Mouse (Mus musculus): ENCODE data around the gene Rnf39. TPM values are rescaled to one million over a fixed set of nuclear protein-coding genes. Genes with fewer than 3 reads are reported as not detected.

Rnf39 gene
- polyA plus RNA-seq, 1 experiment from 2014 or later = 0.53 TPM

DNA sequence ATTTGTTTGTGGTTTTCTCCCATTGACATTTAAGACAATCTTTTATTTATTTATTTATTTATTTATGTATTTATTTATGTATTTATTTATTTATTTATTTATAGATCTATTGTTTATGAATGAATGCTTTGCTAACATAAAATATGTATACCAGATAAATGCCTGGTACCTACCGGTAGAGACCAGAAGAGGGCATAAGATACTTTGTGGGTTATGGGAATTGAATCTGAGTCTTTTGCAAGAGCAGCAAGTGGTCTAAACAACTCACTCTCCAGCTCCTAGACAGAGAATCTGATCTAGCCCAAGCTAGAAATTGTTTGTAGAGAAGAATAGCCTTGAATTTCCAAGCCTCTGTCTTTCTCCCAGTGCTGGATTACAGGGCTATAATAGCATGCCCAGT is 42.0 kb upstream of the Rnf39 start:
- DNase-seq (peak; percentile 28), ATAC-seq (ENCODE audit: insufficient read depth) (no peak)
- H3K27ac ChIP-seq (ENCODE audit: low read depth) = no peak overlapping the region

DNA sequence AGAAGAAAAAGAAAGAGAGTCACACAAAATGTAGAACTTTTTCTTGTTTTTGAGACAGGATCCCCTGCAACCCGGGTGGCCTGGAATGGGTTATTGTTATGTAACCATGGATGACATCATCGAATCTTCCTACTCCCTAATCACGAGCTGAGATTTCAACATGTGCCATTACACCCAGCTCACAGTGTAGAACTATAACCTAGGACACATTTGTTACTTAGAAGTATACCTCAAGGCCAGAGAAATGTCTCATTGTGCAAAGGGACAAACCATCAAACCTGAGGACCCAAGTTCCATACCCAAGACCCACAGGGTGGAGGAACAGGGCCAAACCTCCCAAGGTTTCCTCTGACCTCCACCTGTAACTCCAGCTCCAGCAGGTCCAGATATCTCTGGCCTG is 39.1 kb upstream of the Rnf39 start:
- no peak for TF ChIP-seq CTCF (IDR thresholded peaks at IDR 0.05; ENCODE audit: low read depth)
- Histone ChIP-seq H3K4me1 (ENCODE audit: insufficient read depth) (no peaks in the 10 kb centered on the region), H3K36me3 (ENCODE audit: insufficient read depth) (no peaks in the 10 kb centered on the region), H3K9ac (no peak overlapping the region), H3K4me3 (ENCODE audit: low read depth, low read length) (no peak overlapping the region), H3K4me2 (no peak overlapping the region), H3K27ac (ENCODE audit: low read depth) (no peak overlapping the region), H3K9me3 (ENCODE audit: low read depth, low read length) (no peaks in the 10 kb centered on the region), H3K27me3 (ENCODE audit: insufficient read depth, low read length) (no peaks in the 10 kb centered on the region)
- DNase-seq (no peak), ATAC-seq (ENCODE audit: insufficient read depth) (no peak)
- 59% methylated on average over 3 of the region's 3 CpGs for WGBS

More for the DNA sequence above, 42.0 kb upstream of the Rnf39 start:
- H3K4me3 ChIP-seq (ENCODE audit: low read depth, low read length) = no peak overlapping the region
- 0 out of 2 replicates have a peak, but pooled peaks have one; percentile 15 for TF ChIP-seq CTCF (IDR thresholded peaks at IDR 0.05; ENCODE audit: low read depth)
- H3K36me3 ChIP-seq (ENCODE audit: insufficient read depth) = no peaks in the 10 kb centered on the region
- 27% methylated on average over 1 of the region's 1 CpGs for WGBS
- H3K4me2 ChIP-seq = no peak overlapping the region
- H3K9me3 ChIP-seq (ENCODE audit: low read depth, low read length) = no peaks in the 10 kb centered on the region
- no peaks in the 10 kb centered on the region for H3K27me3 ChIP-seq (ENCODE audit: insufficient read depth, low read length)
- H3K9ac ChIP-seq = no peak overlapping the region
- no peaks in the 10 kb centered on the region for H3K4me1 ChIP-seq (ENCODE audit: insufficient read depth)

DNA sequence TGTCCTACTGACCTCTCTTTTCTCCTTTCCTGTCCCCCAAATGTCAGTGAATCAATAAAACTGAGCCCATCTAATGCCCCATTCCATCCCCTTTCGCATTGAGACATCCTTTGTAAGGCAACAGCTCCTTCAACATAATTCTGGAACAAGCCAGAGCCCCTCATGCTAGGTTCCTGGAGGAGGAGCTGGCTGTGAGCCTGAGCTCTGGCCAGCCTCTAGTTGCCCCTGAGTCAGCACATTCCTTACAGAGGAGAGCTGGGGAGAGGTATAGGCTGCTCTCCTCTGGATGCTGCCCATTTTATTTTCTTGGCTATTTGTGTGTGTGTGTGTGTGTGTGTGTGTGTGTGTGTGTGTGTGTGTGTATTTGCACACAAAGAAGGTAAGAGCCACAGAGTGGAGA is 34.5 kb upstream of the Rnf39 start:
- 56% methylated on average over 1 of the region's 1 CpGs for WGBS
- H3K9me3 ChIP-seq (ENCODE audit: low read depth, low read length) = no peaks in the 10 kb centered on the region
- H3K4me3 ChIP-seq (ENCODE audit: low read depth, low read length) = no peak overlapping the region
- H3K27ac ChIP-seq (ENCODE audit: low read depth) = no peak overlapping the region
- ATAC-seq (ENCODE audit: insufficient read depth) (peak; percentile 82), DNase-seq (peak; percentile 39)
- H3K4me1 ChIP-seq (ENCODE audit: insufficient read depth) = no peaks in the 10 kb centered on the region
- H3K36me3 ChIP-seq (ENCODE audit: insufficient read depth) = no peaks in the 10 kb centered on the region
- TF ChIP-seq CTCF (IDR thresholded peaks at IDR 0.05; ENCODE audit: low read depth) = no peak
- no peaks in the 10 kb centered on the region for H3K27me3 ChIP-seq (ENCODE audit: insufficient read depth, low read length)
- H3K4me2 ChIP-seq = no peak overlapping the region
- H3K9ac ChIP-seq = no peak overlapping the region

DNA sequence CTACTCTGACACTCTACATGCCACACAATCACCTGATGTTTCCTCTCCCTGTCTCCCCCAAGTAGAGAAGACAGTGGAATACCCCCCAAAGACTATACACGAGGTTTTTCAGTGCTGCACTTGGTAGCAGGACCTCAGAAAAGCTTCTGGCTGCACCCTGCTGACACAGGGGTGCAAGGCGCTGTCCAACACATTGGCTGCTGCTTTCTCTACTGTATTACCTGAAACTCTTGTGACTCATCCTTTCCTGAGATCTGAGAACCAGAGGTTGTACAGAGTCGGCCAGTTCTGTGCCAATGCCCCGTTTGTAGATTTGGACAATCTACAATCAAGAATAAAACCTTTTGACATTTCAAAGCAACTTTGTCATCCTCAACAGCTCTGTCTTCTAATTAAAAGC is 32.9 kb upstream of the Rnf39 start:
- H3K36me3 ChIP-seq (ENCODE audit: insufficient read depth) = no peaks in the 10 kb centered on the region
- 43% methylated on average over 4 of the region's 4 CpGs for whole genome bisulfite sequencing
- ATAC-seq (ENCODE audit: insufficient read depth) (no peak), DNase-seq (no peak)
- no peaks in the 10 kb centered on the region for H3K9me3 ChIP-seq (ENCODE audit: low read depth, low read length)
- no peak overlapping the region for H3K4me2 ChIP-seq
- no peaks in the 10 kb centered on the region for H3K27me3 ChIP-seq (ENCODE audit: insufficient read depth, low read length)
- no peak overlapping the region for H3K27ac ChIP-seq (ENCODE audit: low read depth)
- H3K4me3 ChIP-seq (ENCODE audit: low read depth, low read length) = no peak overlapping the region
- H3K9ac ChIP-seq = no peak overlapping the region
- no peaks in the 10 kb centered on the region for H3K4me1 ChIP-seq (ENCODE audit: insufficient read depth)
- no peak for TF ChIP-seq CTCF (IDR thresholded peaks at IDR 0.05; ENCODE audit: low read depth)

DNA sequence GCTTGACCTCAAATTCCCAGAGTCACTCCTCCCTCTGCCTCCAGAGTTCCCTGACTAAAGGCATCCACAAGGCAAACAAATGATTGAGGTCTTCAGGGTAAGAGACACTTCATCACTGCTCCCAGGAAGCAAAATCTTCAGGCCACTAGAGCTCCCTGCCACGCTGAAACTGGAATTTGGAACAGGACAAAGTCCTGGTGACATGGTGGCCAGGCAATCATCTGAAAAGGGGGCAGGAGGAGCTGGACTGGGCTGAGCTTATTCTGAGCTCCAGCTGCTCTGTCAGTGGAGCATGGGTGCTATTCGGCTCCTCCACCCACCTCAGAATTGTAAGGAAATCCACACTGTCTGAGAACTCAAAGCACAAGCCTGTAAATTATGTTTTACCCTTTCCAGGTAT is 30.7 kb upstream of the Rnf39 start:
- DNase-seq (no peak), ATAC-seq (ENCODE audit: insufficient read depth) (no peak)
- H3K27ac ChIP-seq (ENCODE audit: low read depth) = no peak overlapping the region
- H3K9me3 ChIP-seq (ENCODE audit: low read depth, low read length) = no peaks in the 10 kb centered on the region
- no peak overlapping the region for H3K4me3 ChIP-seq (ENCODE audit: low read depth, low read length)
- 58% methylated on average over 2 of the region's 2 CpGs for WGBS
- no peaks in the 10 kb centered on the region for H3K36me3 ChIP-seq (ENCODE audit: insufficient read depth)
- no peak for TF ChIP-seq CTCF (IDR thresholded peaks at IDR 0.05; ENCODE audit: low read depth)
- H3K9ac ChIP-seq = no peak overlapping the region
- H3K27me3 ChIP-seq (ENCODE audit: insufficient read depth, low read length) = no peaks in the 10 kb centered on the region
- no peak overlapping the region for H3K4me2 ChIP-seq
- no peaks in the 10 kb centered on the region for H3K4me1 ChIP-seq (ENCODE audit: insufficient read depth)

DNA sequence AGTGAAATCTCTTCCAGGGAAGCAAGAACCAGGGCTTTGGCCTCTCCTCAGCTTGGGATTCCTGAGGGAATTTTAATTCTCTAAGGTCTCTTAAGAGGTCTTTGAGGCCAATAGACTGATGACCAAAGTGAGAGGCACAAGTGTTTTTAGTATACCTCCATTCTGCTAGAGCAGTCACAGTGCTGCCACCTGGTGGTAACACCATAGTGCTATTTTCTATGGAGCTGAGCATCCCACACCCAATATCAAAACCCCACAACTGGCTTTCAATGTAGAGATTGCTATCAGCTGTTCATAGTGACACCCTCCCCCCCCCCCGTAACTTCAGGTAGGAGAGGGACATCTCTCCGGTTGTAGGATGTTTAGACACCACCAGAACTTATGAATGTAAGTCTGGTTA is 28.6 kb upstream of the Rnf39 start:
- no peaks in the 10 kb centered on the region for H3K36me3 ChIP-seq (ENCODE audit: insufficient read depth)
- DNase-seq (peak; percentile 90), ATAC-seq (ENCODE audit: insufficient read depth) (no peak)
- H3K4me2 ChIP-seq = no peak overlapping the region
- H3K4me3 ChIP-seq (ENCODE audit: low read depth, low read length) = no peak overlapping the region
- no peaks in the 10 kb centered on the region for H3K9me3 ChIP-seq (ENCODE audit: low read depth, low read length)
- no peaks in the 10 kb centered on the region for H3K4me1 ChIP-seq (ENCODE audit: insufficient read depth)
- H3K27ac ChIP-seq (ENCODE audit: low read depth) = no peak overlapping the region
- 9% methylated on average over 2 of the region's 2 CpGs for WGBS
- no peak overlapping the region for H3K9ac ChIP-seq
- no peaks in the 10 kb centered on the region for H3K27me3 ChIP-seq (ENCODE audit: insufficient read depth, low read length)
- peak; percentile 81 for TF ChIP-seq CTCF (IDR thresholded peaks at IDR 0.05; ENCODE audit: low read depth)

DNA sequence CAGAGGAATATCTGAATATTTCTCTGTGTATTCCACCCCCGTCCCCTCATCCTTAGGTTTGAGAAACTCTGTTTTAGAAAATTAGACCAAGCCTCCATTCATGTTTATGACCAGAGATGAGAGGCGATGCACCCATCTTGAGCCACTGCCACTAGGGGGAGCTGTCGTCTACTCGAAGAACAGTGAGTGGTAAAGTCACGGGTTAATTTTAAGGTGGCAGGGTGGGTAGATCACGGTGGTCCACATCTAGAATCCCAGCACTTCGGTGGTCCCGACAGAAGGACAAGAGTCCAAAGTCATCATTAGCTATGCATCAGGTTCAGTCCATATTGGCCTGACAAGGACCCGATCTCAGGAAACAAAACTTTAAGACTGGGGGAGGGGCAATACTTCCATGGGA is 27.6 kb upstream of the Rnf39 start:
- Histone ChIP-seq H3K27me3 (ENCODE audit: insufficient read depth, low read length) (no peaks in the 10 kb centered on the region), H3K36me3 (ENCODE audit: insufficient read depth) (no peaks in the 10 kb centered on the region), H3K4me2 (no peak overlapping the region), H3K9ac (no peak overlapping the region), H3K9me3 (ENCODE audit: low read depth, low read length) (no peaks in the 10 kb centered on the region), H3K27ac (ENCODE audit: low read depth) (no peak overlapping the region), H3K4me1 (ENCODE audit: insufficient read depth) (no peaks in the 10 kb centered on the region), H3K4me3 (ENCODE audit: low read depth, low read length) (no peak overlapping the region)
- peak; percentile 86 for TF ChIP-seq CTCF (IDR thresholded peaks at IDR 0.05; ENCODE audit: low read depth)
- WGBS = 9% methylated on average over 9 of the region's 9 CpGs
- ATAC-seq (ENCODE audit: insufficient read depth) = no peak; the same call in 1 of the 2 replicates
- peak; percentile 79 for DNase-seq

DNA sequence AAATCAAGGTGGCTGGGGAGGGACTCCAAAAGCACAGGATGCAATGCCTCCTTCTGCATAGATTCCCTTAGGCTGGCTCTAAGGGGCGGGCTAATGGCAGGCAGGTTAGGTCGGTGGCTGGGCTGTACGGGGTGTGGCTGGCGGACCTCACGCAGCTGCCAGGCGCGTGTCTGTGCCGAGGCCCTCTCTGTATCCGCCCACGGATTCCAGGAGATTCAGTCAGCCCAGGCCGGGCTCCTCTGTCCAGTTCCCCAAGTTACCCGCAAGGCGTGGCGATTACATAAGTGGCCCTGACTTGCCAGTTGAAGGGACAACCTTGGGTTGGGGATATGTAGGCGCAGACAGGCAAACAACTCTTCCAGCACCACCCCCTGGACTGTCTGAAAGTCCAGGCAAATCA is 22.5 kb upstream of the Rnf39 start:
- Histone ChIP-seq H3K27ac (ENCODE audit: low read depth) (no peak overlapping the region), H3K4me1 (ENCODE audit: insufficient read depth) (no peaks in the 10 kb centered on the region), H3K9ac (no peak overlapping the region), H3K27me3 (ENCODE audit: insufficient read depth, low read length) (no peaks in the 10 kb centered on the region), H3K4me3 (ENCODE audit: low read depth, low read length) (no peak overlapping the region), H3K4me2 (no peak overlapping the region), H3K9me3 (ENCODE audit: low read depth, low read length) (no peaks in the 10 kb centered on the region), H3K36me3 (ENCODE audit: insufficient read depth) (no peaks in the 10 kb centered on the region)
- TF ChIP-seq CTCF (IDR thresholded peaks at IDR 0.05; ENCODE audit: low read depth) = no peak
- DNase-seq (no peak), ATAC-seq (ENCODE audit: insufficient read depth) (no peak)
- WGBS = 39% methylated on average over 15 of the region's 15 CpGs
